Mouse (Mus musculus) urinary bladder, adult 2 months (tissue): ENCODE data around the gene Ntn4. TPM values are rescaled to one million over a fixed set of nuclear protein-coding genes. Genes with fewer than 3 reads are reported as not detected.
"Not testable (repeated sequence)": the region's sequence is repeated elsewhere in the genome, so short reads cannot be mapped to it uniquely, and the experiment has no call there.

ENCODE experiments used
- DNase-seq: peaks from one replicate; pipeline ENCODE4 v3.0.0; 2022; ENCODE audit warnings: low spot score
- polyA plus RNA-seq: library from polyadenylated mRNA; depleted of rRNA; stranded (reverse); fragments of >200 nt; gene quantifications from 2 replicates; pipeline ENCODE4 v1.2.3, GENCODE M21; 2012

Ntn4 gene
- polyA plus RNA-seq, 1 experiment = 7.8 TPM

GRCm38 (mm10) chr10:93683896-93684295 is 43.4 kb downstream of the Ntn4 start:
- DNase-seq = no peak

- DNase-seq = not testable (repeated sequence)
These were observed 44.9 kb downstream of the Ntn4 start for GRCm38 (mm10) chr10:93685416-93685815.

- DNase-seq = no peak
These were observed 46.1 kb downstream of the Ntn4 start for GRCm38 (mm10) chr10:93686579-93686978.

GRCm38 (mm10) chr10:93687781-93688180 is 47.3 kb downstream of the Ntn4 start:
- DNase-seq = no peak

- no peak for DNase-seq
These were observed 48.1 kb downstream of the Ntn4 start for GRCm38 (mm10) chr10:93688306-93689171.

GRCm38 (mm10) chr10:93691344-93691743 is 50.9 kb downstream of the Ntn4 start:
- DNase-seq = no peak

GRCm38 (mm10) chr10:93695043-93695791 is 54.7 kb downstream of the Ntn4 start:
- DNase-seq = no peak

- DNase-seq = no peak
These were observed 55.5 kb downstream of the Ntn4 start for GRCm38 (mm10) chr10:93696001-93696400.

GRCm38 (mm10) chr10:93697866-93698483 is 57.5 kb downstream of the Ntn4 start:
- DNase-seq = no peak

- DNase-seq = no peak
These were observed 59.4 kb downstream of the Ntn4 start for GRCm38 (mm10) chr10:93699689-93700478.

- DNase-seq = no peak
These were observed 60.3 kb downstream of the Ntn4 start for GRCm38 (mm10) chr10:93700589-93701363.

- no peak for DNase-seq
These were observed 63.5 kb downstream of the Ntn4 start for GRCm38 (mm10) chr10:93703946-93704345.

- DNase-seq = no peak
These were observed 66.9 kb downstream of the Ntn4 start for GRCm38 (mm10) chr10:93707149-93708075.

GRCm38 (mm10) chr10:93708076-93708473 is 67.6 kb downstream of the Ntn4 start:
- no peak for DNase-seq

GRCm38 (mm10) chr10:93708515-93708914 is 68.0 kb downstream of the Ntn4 start:
- no peak for DNase-seq

GRCm38 (mm10) chr10:93709536-93709935 is 69.1 kb downstream of the Ntn4 start:
- DNase-seq = no peak

- no peak for DNase-seq
These were observed 81.3 kb downstream of the Ntn4 start for GRCm38 (mm10) chr10:93721625-93722337.

GRCm38 (mm10) chr10:93723942-93724542 is 83.6 kb downstream of the Ntn4 start:
- no peak for DNase-seq

GRCm38 (mm10) chr10:93728131-93728530 is 87.7 kb downstream of the Ntn4 start:
- DNase-seq = no peak
